Mouse (Mus musculus) limb, embryonic 11.5 days (tissue): Measurements from ENCODE around the gene Pnrc1. TPM values are rescaled to one million over a fixed set of nuclear protein-coding genes. Genes with fewer than 3 reads are reported as not detected.

Experiments
- ATAC-seq: fragments of 200-750 bp; cut with Nextera tagmentation; 2 replicates; pipeline ENCODE4 v1.8.0; 2017; ENCODE audit warnings: low read depth; ENCODE audit not compliant: insufficient number of reproducible peaks, low FRiP score, low TSS enrichment
- DNase-seq: peaks from one replicate; pipeline ENCODE4 v3.0.0-alpha.2; 2015; ENCODE audit warnings: low spot score
- H3K27ac ChIP-seq: fragments of 300-500 bp; sonication (generic); replicated peaks from 2 replicates; pipeline ENCODE4 v1.5.1; 2014; ENCODE audit warnings: low read depth, mild to moderate bottlenecking, low read length
- H3K27me3 ChIP-seq: fragments of 300-500 bp; sonication (generic); 2 replicates; pipeline ENCODE4 v1.6.1; 2014; ENCODE audit warnings: mild to moderate bottlenecking, low read length, mixed read lengths; ENCODE audit not compliant: control insufficient read depth, insufficient read depth
- H3K36me3 ChIP-seq: fragments of 300-500 bp; sonication (generic); 2 replicates; pipeline ENCODE4 v1.6.1; 2014; ENCODE audit warnings: mild to moderate bottlenecking, low read length, moderate library complexity, mixed read lengths; ENCODE audit not compliant: control insufficient read depth, insufficient read depth
- H3K4me1 ChIP-seq: fragments of 300-500 bp; sonication (generic); 2 replicates; pipeline ENCODE4 v1.6.1; 2014; ENCODE audit warnings: low read length, mixed read lengths; ENCODE audit not compliant: control insufficient read depth, insufficient read depth
- H3K4me2 ChIP-seq: fragments of 300-500 bp; sonication (generic); 2 replicates; pipeline ENCODE4 v1.6.1; 2014; ENCODE audit warnings: low read depth, mild to moderate bottlenecking, moderate library complexity; ENCODE audit not compliant: severe bottlenecking
- H3K4me3 ChIP-seq: fragments of 300-500 bp; sonication (generic); 2 replicates; pipeline ENCODE4 v1.5.1; 2014; ENCODE audit warnings: low read depth, low read length
- H3K9ac ChIP-seq: fragments of 300-500 bp; sonication (generic); 2 replicates; pipeline ENCODE4 v1.6.1; 2014; ENCODE audit warnings: mild to moderate bottlenecking, low read length
- H3K9me3 ChIP-seq: fragments of 300-500 bp; sonication (generic); 2 replicates; pipeline ENCODE4 v1.6.1; 2016; ENCODE audit warnings: low read length; ENCODE audit not compliant: control insufficient read depth
- WGBS: fragments of 180-500 bp; shearing (Covaris S2); extraction: QIAGEN DNeasy Blood & Tissue Kit; methylation state at CpG from one replicate; pipeline ENCODE4 v1.1.7; 2014; 5-methylcytosine and 5-hydroxymethylcytosine counted together
- polyA plus RNA-seq: library from polyadenylated mRNA; unstranded; fragments of >200 nt; fragmentation: Nextera tagmentation; extraction: Ambion mirVana; gene quantifications from 2 replicates; pipeline ENCODE4 v1.2.1, GENCODE M21; 2014

Gene Pnrc1
- polyA plus RNA-seq, 1 experiment from 2014 or later = 109 TPM

DNA sequence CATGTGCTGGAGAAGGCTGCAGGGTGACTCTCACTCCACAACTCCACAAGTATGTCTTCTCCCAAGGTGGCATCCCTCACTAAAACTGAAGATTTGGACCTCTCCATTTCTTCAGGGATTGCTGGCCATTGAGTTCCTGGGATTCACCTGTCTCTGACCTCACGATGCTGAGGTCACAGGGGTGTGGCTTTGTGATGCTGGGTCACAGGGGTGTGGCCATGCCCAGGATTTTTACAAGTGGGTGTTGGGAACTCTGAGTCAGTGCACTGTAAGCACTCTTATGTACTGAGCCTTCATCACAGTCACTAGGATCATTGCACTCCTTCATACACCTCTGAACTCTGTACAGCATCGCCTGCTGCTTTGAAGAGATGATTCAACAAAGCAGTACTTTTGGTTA, 82.4 kb downstream of the Pnrc1 start:
- Histone ChIP-seq H3K27ac (no peak overlapping the region), H3K36me3 (no peaks in the 10 kb centered on the region), H3K4me1 (0 out of 2 replicates have a peak, but pooled peaks cover 2% of the 10 kb centered on the region), H3K9me3 (no peaks in the 10 kb centered on the region), H3K27me3 (no peaks in the 10 kb centered on the region), H3K9ac (no peak overlapping the region), H3K4me2 (no peak overlapping the region), H3K4me3 (no peak overlapping the region)
- no peak for DNase-seq
- ATAC-seq = no peak
- 63% methylated on average over 2 of the region's 2 CpGs for WGBS

- no peaks in the 10 kb centered on the region for H3K9me3 ChIP-seq
- no peaks in the 10 kb centered on the region for H3K27me3 ChIP-seq
- 5% methylated on average over 4 of the region's 4 CpGs for WGBS
- H3K4me1 ChIP-seq = 0 out of 2 replicates have a peak, but pooled peaks cover 2% of the 10 kb centered on the region
- H3K4me2 ChIP-seq = no peak overlapping the region
- no peak overlapping the region for H3K27ac ChIP-seq
- H3K4me3 ChIP-seq = no peak overlapping the region
- no peaks in the 10 kb centered on the region for H3K36me3 ChIP-seq
- DNase-seq (peak; percentile 77), ATAC-seq (no peak; the same call in 1 of the 2 replicates)
- H3K9ac ChIP-seq = no peak overlapping the region
Measured at GRCm38 (mm10) chr4:33204682-33205081, 85.3 kb downstream of the Pnrc1 start.

DNA sequence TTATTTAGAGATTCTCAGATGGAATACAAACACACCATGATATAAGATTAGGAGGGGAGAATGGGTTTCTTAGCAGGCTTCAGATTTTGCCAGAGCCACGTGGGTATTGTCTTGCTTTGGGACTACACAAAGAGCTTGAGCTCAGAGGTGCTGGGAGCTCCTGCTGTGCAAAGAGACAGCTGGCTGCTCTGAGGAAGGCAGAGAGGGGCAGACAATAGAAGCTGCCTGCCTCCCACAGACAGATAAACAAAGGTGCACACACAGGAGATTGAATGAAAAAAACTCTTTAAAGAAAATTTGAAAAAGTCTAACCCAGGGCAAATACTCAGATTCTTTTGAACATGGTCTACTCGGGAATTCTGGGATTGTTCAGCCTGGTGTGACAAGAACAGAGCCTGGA, 91.8 kb downstream of the Pnrc1 start:
- Histone ChIP-seq H3K4me2 (no peak overlapping the region), H3K9me3 (no peaks in the 10 kb centered on the region; the same call in 1 of the 2 replicates), H3K27ac (no peak overlapping the region), H3K4me3 (no peak overlapping the region), H3K4me1 (no peaks in the 10 kb centered on the region), H3K9ac (no peak overlapping the region), H3K36me3 (no peaks in the 10 kb centered on the region), H3K27me3 (no peaks in the 10 kb centered on the region)
- 31% methylated on average over 2 of the region's 2 CpGs for WGBS
- DNase-seq (no peak), ATAC-seq (no peak)

Other genes starting within 250 kb of the Pnrc1 start
- gene Gabrr2, start 227.2 kb downstream of the Pnrc1 start, polyA plus RNA-seq = 0.23 and 0.27 TPM in 2 replicates
- gene Gabrr1, start 157.6 kb downstream of the Pnrc1 start, polyA plus RNA-seq = not detected in 2 replicates
- 0.69 and 0.95 TPM in 2 replicates for gene Pm20d2, start 100.4 kb downstream of the Pnrc1 start, polyA plus RNA-seq
- gene Srsf12, start 81.2 kb downstream of the Pnrc1 start, polyA plus RNA-seq = 10.9 and 12.0 TPM in 2 replicates
- gene Rngtt, start 20.1 kb upstream of the Pnrc1 start, polyA plus RNA-seq = 34.5 and 35.1 TPM in 2 replicates